Mouse (Mus musculus): ENCODE measurements around the gene Ocel1. TPM values are rescaled to one million over a fixed set of nuclear protein-coding genes. Genes with fewer than 3 reads are reported as not detected.
"Not testable (repeated sequence)": the region's sequence is repeated elsewhere in the genome, so short reads cannot be mapped to it uniquely, and the experiment has no call there.

The Ocel1 gene
- 10 to 100 TPM; 17.9 to 18.5 TPM for total RNA-seq (2021)

DNA sequence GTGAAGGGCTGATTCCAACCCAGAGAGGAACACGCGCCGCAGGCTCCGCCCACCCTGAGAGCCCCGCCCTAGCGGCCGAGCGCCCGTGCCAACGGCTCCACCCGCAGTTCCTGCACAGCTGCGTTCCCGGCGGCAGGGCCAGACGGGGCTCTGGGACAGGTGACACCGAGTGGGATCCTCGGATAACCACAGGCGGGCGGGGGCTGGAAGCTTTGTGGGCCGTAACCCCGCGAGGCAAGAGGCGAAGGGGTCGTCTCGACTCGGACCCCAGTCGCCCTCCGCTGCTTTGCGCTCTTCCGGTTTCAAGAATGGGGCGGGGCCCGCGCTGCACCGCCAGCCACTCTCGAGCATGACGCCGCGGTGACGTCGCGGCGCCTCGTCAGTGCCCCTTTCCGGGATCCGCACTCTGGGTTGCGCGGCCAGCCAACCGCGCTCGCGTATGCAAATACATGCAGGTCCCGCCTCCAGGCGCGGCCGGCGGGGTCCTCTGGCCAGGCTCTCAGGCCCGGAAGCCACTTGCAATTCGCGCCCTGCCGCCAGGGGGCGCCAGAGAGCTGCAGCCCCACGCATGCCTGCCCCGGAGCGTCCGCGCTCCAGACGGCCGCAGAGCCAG, at the start of gene Ocel1:
TSS of gene Ocel1 (plus strand) at position 63 of the 613 bp plus-strand sequence.
- intact Hi-C loops (cut with DNase I): no loop called here
- DNase-seq: peak; percentile 97

GRCm38 (mm10) chr8:71322939-71323338, 48.2 kb upstream of the Ocel1 start:
- intact Hi-C loops (cut with DNase I): no loop called here

GRCm38 (mm10) chr8:71324848-71325247, 46.2 kb upstream of the Ocel1 start:
- DNase-seq: no peak

More at GRCm38 (mm10) chr8:71322939-71323338, 48.2 kb upstream of the Ocel1 start:
- DNase-seq: no peak

GRCm38 (mm10) chr8:71337834-71338233, 33.3 kb upstream of the Ocel1 start:
- intact Hi-C loops (cut with DNase I); DNase-seq: not testable (repeated sequence)

More at GRCm38 (mm10) chr8:71324848-71325247, 46.2 kb upstream of the Ocel1 start:
- intact Hi-C loops (cut with DNase I): no loop called here

DNA sequence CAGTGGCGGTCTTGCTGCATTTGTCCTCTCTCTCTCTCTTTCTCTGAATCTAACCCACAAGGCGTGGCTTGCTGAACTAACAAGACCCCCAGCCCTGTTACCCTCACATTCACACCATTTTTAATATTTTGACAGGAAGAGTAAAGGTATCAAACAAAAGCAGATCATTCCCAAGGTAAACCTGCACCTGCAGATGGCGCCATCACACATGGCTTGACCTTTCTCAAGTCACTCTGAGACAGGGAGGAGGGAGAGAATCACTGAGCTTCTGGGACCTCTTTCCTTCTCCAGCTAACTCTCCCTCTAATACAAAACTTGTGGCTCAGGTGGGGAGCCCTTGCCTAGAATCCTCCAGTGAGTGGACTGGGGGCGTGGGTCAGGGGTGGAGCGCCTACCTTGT, 30.5 kb upstream of the Ocel1 start:
- intact Hi-C loops (cut with DNase I): no loop called here
- DNase-seq: peak; percentile 31

DNA sequence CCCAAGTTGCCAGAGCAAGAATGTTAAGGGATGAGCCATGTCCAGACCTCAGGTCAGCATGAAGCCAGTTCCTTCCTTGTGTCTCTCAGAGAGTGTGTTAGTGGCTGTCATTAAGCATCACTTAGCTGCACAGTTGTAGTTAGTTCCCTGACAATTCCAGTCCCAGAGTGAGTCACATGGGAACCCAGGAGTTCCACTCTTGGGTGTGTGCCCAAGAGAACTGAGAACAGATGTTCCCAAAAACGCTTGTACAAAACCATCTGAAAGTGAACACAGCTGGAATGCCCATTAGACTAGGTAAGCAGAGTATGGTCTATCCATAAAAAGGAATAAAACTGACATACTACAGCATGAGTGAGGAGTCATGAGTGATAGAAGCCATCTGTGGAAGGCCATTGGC, 24.5 kb upstream of the Ocel1 start:
- intact Hi-C loops (cut with DNase I): no loop called here
- DNase-seq: no peak

- intact Hi-C loops (cut with DNase I): no loop called here
- DNase-seq: no peak
Observed at GRCm38 (mm10) chr8:71351117-71351516, 20.0 kb upstream of the Ocel1 start.

GRCm38 (mm10) chr8:71351520-71351919, 19.6 kb upstream of the Ocel1 start:
- intact Hi-C loops (cut with DNase I): no loop called here
- no peak for DNase-seq

DNA sequence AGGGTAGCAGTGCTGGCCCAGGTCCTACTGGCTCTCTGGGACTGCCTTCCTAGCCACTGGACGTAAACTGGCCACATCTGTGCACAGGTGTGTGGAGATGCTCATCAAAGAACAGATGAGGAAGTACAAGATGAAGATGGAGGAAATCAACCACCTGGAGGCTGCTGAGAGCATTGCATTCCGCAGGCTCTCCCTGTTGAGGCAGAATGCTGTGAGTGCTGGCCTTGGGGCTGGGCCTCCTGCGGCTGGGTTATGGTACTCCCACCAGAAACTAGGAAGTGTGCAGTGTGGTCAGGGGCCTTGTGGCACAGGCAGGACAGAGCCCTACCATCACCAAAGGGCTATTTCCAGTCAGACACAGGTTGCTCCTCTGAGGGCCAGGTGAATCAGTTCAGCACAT, 13.1 kb upstream of the Ocel1 start:
- no peak for DNase-seq
- intact Hi-C loops (cut with DNase I): no loop called here

GRCm38 (mm10) chr8:71366771-71367528, 4.1 kb upstream of the Ocel1 start, which contains the start of gene Use1:
Gene Use1 (plus strand): TSS chr8:71366848.
- intact Hi-C loops (cut with DNase I): loop anchor here (10.0 kb wide), 1 partner anchor 472 kb away; the partner anchor contains the start of genes Rpl18a and Slc5a5
- DNase-seq: peak; percentile 87

GRCm38 (mm10) chr8:71367529-71368176, 3.4 kb upstream of the Ocel1 start:
- no peak for DNase-seq
- intact Hi-C loops (cut with DNase I): loop anchor here (10.0 kb wide), 1 partner anchor 473 kb away; the partner anchor contains the start of genes Rpl18a and Slc5a5

DNA sequence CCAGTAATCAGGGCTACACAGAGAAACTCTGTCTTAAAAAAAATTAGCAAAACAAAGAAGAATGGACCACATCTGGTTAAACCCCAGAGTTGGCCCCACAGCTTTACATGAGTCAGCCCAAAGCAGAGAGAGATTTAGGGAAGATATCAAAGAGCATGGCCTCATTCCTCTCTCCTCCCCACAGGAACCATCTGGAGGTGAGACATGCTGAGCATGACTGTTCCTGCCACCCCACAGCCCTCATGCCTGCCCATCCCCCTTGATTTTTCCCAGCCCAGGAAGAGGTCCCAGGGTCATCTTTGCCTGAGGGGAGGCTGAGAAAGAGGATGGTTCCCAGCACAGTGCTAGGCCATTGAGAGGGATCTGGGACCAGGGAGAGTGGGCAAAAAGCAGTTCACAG, 2.7 kb upstream of the Ocel1 start:
- intact Hi-C loops (cut with DNase I): loop anchor here (10.0 kb wide), 1 partner anchor 474 kb away; the partner anchor contains the start of genes Rpl18a and Slc5a5
- DNase-seq: no peak

- no peak for DNase-seq
- intact Hi-C loops (cut with DNase I): loop anchor here (10.0 kb wide), 1 partner anchor 474 kb away; the partner anchor contains the start of genes Rpl18a and Slc5a5
Observed at GRCm38 (mm10) chr8:71369040-71369718, 1.9 kb upstream of the Ocel1 start.

- intact Hi-C loops (cut with DNase I): no loop called here
- no peak for DNase-seq
Observed at GRCm38 (mm10) chr8:71370711-71371235, 325 bp upstream of the Ocel1 start.

DNA sequence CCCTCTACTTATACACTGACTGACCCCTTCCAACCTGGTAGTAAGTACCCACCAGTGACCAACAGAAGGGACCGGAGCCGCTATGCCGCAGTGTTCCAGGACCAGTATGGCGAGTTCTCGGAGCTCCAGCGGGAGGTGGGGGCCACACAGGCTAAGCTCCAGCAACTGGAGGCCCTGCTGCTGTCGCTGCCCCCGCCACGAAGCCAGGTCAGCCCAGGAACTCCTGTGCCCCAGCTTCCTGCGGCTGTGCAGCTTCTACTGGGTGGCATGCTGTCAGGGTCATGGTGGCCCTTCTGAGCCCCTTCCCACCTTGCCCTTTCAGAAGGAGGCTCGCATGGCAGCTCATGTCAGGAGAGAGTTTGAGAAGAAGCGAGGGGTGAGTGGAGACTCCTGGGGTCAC, 1.3 kb downstream of the Ocel1 start:
- intact Hi-C loops (cut with DNase I): no loop called here
- DNase-seq: no peak

DNA sequence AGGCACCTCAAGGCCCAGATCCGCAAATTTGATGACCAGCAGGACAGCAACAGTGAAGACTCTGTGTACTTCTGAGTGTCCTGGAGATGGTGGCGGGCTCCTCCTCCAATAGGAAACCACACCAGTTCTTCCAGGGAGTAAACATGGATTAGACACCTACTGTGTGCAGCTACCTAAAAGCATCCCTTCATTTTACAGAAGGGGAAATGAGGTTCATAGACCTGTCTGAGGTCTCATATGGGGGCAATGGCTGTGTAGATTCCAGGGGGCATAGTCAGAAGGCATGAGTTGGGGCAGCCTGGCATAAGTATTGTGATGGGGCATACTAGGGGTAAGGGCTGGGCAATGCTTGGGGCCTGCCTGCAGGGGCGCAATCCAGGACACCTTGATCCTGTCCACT, 1.9 kb downstream of the Ocel1 start:
- DNase-seq: no peak
- intact Hi-C loops (cut with DNase I): no loop called here

GRCm38 (mm10) chr8:71374616-71375206, 3.6 kb downstream of the Ocel1 start:
- no peak for DNase-seq
- intact Hi-C loops (cut with DNase I): no loop called here

GRCm38 (mm10) chr8:71375581-71376422, 4.7 kb downstream of the Ocel1 start:
- intact Hi-C loops (cut with DNase I): no loop called here
- peak; percentile 65 for DNase-seq

DNA sequence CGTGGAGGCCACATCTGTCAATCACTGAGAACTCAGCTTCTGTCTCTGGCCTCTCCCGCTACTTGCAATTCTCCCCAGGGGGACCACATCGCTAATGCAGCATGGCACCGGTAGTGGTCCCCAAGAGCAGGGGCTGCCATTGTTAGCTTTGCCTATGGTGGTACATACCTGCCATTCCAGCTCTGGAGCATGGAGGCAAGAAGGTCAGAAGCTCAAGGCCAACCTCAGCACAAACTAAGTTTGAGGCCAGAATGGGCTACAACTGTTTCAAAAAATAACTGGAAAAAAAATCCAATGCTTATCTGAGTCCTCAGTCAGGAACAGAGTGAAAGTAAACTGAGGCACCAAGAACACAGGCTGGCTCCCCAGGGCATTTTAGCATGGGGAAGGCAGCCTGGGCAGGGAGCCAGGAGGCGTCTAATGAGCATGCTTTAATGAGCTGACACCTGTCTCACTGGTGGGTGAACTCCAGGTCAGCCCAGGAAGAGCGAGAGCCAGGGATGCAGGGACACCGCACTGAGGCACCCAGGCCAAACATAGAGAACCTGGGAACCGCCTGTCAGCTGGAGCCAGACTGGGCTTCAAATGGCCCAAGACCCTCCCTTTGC, 5.4 kb downstream of the Ocel1 start:
- intact Hi-C loops (cut with DNase I): no loop called here
- no peak for DNase-seq
